Mouse (Mus musculus) spleen, adult 12 weeks (tissue): Measurements from ENCODE around the gene Mbtd1.

Experiments
- DNase-seq: peaks from one replicate; pipeline ENCODE4 v3.0.0; 2022; ENCODE audit warnings: low spot score

The Mbtd1 gene

DNA sequence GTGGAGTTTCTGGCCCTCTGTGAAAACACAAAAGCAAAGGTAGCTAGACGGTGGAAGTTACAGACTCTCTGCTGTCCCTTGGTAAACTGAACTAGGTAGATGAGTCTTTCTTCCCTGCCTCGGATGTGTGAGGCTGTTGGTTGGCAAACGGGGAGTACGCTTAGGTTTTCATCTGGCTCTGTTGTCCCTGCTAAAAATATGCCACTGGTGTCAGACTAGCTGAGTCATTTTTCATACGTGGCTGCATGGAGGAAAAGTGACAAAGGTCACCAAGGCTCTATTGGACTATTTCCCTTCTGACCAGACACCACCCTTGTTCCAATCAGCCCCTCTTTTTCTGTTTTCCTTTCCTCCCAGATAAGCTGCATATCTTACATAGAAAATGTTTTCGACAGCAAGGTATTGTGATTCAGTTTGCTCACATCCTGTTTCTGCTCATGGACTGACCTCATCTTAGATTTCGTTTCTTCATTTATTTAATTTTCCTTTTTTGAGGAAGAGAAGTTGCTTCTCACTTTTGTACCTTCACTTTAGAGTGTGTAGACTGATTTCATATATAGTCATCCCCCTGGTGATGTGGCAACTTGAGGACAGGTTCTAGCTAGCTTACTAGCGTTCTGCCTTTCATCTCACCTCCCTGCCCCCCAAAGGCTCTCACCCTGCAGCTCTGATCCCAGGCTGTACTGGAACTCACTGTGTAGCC lies 102.1 kb downstream of the Mbtd1 start:
- DNase-seq: no peak

DNA sequence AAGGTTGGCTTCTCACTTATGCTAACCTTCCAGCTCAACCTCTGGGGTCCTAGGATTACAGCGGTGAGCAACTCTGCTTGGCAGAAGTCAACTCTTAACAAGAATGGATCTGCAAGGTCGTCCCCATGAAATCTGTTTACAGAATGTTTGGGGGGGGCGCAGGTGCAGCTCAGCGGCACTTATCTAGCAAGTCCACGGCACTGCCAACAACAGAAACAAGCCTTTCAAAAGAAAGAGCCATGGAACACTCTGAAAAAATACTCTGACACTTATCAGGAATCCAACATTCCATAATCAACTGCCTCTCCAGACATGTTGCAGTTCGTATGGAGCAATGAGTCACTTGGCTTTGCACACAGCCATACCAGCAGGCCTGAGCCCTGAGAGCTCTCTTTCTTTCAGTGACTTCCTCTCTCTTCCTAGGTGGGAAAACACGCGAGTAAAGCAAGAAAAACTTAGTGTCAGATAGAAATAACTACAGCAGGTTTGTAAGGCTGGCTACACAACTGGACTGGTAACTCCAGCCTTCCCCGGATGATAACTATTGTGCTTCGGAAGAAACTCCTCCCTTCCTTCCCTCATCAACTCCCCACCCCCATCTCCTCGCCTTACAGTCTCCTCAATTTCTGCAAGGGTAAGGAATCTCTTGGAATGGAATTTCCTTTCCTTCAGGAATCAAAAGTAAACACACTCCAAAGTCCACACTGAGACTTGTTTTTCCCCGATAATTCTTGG lies 102.8 kb downstream of the Mbtd1 start:
- no peak for DNase-seq

DNA sequence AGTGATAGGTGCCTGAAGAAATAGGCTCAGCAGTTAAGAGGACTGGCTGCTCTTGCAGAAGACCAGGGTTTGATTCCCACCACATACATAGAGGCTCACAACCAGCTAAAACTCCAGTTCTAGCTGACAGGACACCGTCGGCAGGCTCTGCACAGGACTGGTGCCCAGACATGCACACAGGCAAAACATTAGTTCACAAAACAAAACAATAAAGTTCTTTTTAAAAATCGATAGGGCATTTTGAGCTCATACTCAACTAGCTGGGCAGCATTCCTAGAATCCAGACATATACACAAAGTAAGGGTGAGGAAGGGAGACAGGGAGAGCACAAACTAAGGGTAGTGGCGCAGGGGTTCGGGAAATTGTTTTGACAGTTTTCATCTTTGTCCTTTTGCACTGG lies 108.9 kb downstream of the Mbtd1 start:
- no peak for DNase-seq

DNA sequence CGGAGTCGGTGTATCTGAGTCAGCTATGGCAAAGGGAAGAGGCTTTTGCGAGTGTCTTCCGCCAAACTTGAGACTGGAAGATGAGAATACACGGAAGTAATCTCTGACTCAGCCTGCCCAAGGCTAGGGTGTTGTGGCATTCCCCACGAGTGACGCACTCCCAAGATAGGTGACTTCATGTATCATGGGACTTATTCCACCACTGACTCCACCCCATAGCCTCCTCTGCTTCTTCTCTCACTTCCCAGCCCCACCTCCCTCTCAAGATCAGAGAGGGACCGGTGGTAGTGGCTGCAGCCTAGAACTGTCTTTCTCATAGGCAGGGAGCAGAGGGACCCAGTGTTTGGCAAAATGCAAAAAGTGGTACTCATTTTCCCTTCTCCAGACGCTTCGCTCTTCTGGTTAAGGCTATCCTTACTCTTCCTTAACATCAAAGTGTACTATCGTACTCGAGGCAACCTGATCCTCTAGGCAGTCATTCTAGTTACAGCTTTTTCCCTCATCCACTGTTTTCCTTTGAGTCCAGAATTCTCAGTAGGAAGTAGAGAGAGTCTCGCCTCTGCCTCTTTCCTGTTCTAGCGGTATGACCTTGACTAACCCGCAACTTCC lies 109.6 kb downstream of the Mbtd1 start:
- peak; percentile 67 for DNase-seq

- DNase-seq: peak; percentile 92
Observed at GRCm38 (mm10) chr11:93995720-93996305, 110.2 kb downstream of the Mbtd1 start, which contains the start of gene Spag9. TSS of gene Spag9 (plus strand) at chr11:93996091.
